Mouse (Mus musculus) T-helper 2 cell (primary cell): ENCODE measurements around the gene Txndc17.
"Not testable (repeated sequence)": the region's sequence is repeated elsewhere in the genome, so short reads cannot be mapped to it uniquely, and the experiment has no call there.

ENCODE experiments used
- in situ Hi-C: fragments of 300-600 bp; cut with MboI, MseI; formaldehyde crosslinking; loops from one replicate; pipeline ENCODE4 v1.15.1; 2025; ENCODE audit warnings: high pct_unique_total_duplicates

Txndc17 gene

GRCm38 (mm10) chr11:72207204-72207833 is at the start of gene Txndc17, which contains the start of gene 4933427D14Rik:
TSS of gene Txndc17 (plus strand) at chr11:72207547.
TSS of gene 4933427D14Rik (minus strand) at chr11:72207459.
- in situ Hi-C loops: loop anchor here (25.0 kb wide), 1 partner anchor 1195 kb away; the partner anchor contains the start of genes Derl2, Dhx33 and Mis12

- in situ Hi-C loops: no loop called here
Measured at GRCm38 (mm10) chr11:72163198-72163597, 44.1 kb upstream of the Txndc17 start.

- in situ Hi-C loops: no loop called here
Measured at GRCm38 (mm10) chr11:72169871-72170270, 37.5 kb upstream of the Txndc17 start.

- in situ Hi-C loops: not testable (repeated sequence)
Measured at GRCm38 (mm10) chr11:72171906-72172305, 35.4 kb upstream of the Txndc17 start.

- in situ Hi-C loops: no loop called here
Measured at GRCm38 (mm10) chr11:72173506-72173905, 33.8 kb upstream of the Txndc17 start.

GRCm38 (mm10) chr11:72174721-72175120 is 32.6 kb upstream of the Txndc17 start:
- in situ Hi-C loops: no loop called here

GRCm38 (mm10) chr11:72175966-72176365 is 31.4 kb upstream of the Txndc17 start:
- in situ Hi-C loops: no loop called here

- in situ Hi-C loops: no loop called here
Measured at GRCm38 (mm10) chr11:72176553-72176952, 30.8 kb upstream of the Txndc17 start.

- in situ Hi-C loops: no loop called here
Measured at GRCm38 (mm10) chr11:72180556-72180955, 26.8 kb upstream of the Txndc17 start.

- in situ Hi-C loops: no loop called here
Measured at GRCm38 (mm10) chr11:72181136-72181535, 26.2 kb upstream of the Txndc17 start.

- in situ Hi-C loops: no loop called here
Measured at GRCm38 (mm10) chr11:72184252-72184651, 23.1 kb upstream of the Txndc17 start.

- in situ Hi-C loops: no loop called here
Measured at GRCm38 (mm10) chr11:72190857-72191256, 16.5 kb upstream of the Txndc17 start.

GRCm38 (mm10) chr11:72194259-72194658 is 13.1 kb upstream of the Txndc17 start:
- in situ Hi-C loops: no loop called here

- in situ Hi-C loops: no loop called here
Measured at GRCm38 (mm10) chr11:72196506-72196905, 10.8 kb upstream of the Txndc17 start.

- in situ Hi-C loops: loop anchor here (25.0 kb wide), 1 partner anchor 1191 kb away; the partner anchor contains the start of genes Derl2, Dhx33 and Mis12
Measured at GRCm38 (mm10) chr11:72203440-72203839, 3.9 kb upstream of the Txndc17 start.

GRCm38 (mm10) chr11:72205256-72205655 is 2.1 kb upstream of the Txndc17 start:
- in situ Hi-C loops: loop anchor here (25.0 kb wide), 1 partner anchor 1193 kb away; the partner anchor contains the start of genes Derl2, Dhx33 and Mis12

GRCm38 (mm10) chr11:72206341-72207203 is 775 bp upstream of the Txndc17 start, which contains the start of gene Gm43951:
TSS of gene Gm43951 (minus strand) at chr11:72206840.
- in situ Hi-C loops: loop anchor here (25.0 kb wide), 1 partner anchor 1194 kb away; the partner anchor contains the start of genes Derl2, Dhx33 and Mis12

- in situ Hi-C loops: loop anchor here (25.0 kb wide), 1 partner anchor 1196 kb away; the partner anchor contains the start of genes Derl2, Dhx33 and Mis12
Measured at GRCm38 (mm10) chr11:72207834-72208377, 559 bp downstream of the Txndc17 start.

- in situ Hi-C loops: loop anchor here (5.0 to 25.0 kb wide), 3 partner anchors 93 to 1202 kb away; partner anchors contain the start of genes Derl2, Dhx33, Mis12 and Mybbp1a
Measured at GRCm38 (mm10) chr11:72214591-72215409, 7.5 kb downstream of the Txndc17 start.

GRCm38 (mm10) chr11:72215410-72215797 is 8.1 kb downstream of the Txndc17 start, which contains the start of gene Med31:
TSS of gene Med31 (minus strand) at chr11:72215592.
- in situ Hi-C loops: loop anchor here (5.0 to 25.0 kb wide), 3 partner anchors 92 to 1203 kb away; partner anchors contain the start of genes Derl2, Dhx33, Mis12 and Mybbp1a
